Mouse (Mus musculus): ENCODE data around the gene Phf19.

- TF ChIP-seq GATA1 (IDR thresholded peaks at IDR 0.05; ENCODE audit: low read length) (no peak), TAL1 (IDR thresholded peaks at IDR 0.05; ENCODE audit: low read length) (no peak)
Observed at GRCm38 (mm10) chr2:34884186-34884585, 29.6 kb downstream of the Phf19 start.
